Mouse (Mus musculus): ENCODE data around the gene Krt8.

Krt8 gene

DNA sequence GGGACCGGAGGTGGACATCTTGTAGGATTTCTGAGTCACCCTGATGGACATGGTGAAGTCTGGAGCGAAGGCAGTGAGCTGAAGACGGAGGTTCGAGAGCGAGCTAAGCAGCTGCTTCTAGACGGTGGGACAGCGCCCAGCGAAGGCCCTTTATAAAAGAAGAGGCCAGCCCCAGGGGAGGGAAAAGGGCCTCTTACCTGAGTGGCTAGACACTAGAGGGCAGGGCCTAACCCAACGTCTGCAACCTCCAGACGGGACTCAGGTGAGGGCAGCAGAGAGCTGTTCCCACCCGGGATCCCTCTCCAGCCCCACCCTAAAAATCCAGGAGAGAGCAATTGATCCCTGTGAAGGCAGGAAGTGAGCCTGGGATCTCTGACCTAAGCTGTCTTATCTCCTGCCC, at the start of gene Krt8:
Gene Krt8 (minus strand): TSS at position 294 of the 400 bp plus-strand sequence.
- peak; percentile 85 for DNase-seq (ENCODE audit: low spot score)

DNA sequence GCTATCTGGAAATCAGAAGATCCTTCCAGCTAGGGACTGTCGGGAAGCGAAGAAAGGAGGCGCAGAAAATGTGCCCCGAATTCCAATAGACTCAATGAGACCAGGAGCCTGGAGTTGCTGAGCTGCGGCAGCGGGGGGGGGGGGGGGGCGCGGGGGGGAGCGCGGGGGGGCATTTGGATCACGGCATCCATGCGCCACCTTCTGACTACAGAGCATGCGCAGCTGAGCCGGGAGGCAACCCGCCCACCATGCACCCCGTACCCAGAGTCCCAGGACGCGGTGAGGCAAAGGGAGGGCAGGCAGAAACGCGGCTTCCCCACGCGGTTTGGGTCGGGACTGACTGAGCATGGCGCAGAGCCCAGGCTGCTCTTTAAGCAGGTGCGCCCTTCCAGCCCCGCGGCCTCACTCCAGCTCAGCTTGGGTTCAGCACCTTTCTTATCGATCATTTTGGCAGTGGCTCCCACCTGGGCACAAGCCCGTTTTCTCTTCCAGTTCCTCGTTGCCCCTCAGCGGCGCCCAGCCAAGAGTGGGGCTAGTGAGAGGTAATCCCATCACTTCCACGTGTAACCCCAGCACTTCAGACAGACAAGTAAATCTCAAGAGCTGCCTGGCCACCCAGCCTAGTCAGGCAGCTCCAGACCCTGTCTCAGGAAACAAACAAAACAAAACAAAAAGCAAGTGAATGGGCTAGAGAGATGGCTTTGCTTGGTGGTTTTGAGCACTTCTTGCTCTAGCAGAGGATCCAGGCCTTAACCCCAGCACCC, 47.8 kb upstream of the Krt8 start:
- peak; percentile 12 for DNase-seq (ENCODE audit: low spot score)

DNA sequence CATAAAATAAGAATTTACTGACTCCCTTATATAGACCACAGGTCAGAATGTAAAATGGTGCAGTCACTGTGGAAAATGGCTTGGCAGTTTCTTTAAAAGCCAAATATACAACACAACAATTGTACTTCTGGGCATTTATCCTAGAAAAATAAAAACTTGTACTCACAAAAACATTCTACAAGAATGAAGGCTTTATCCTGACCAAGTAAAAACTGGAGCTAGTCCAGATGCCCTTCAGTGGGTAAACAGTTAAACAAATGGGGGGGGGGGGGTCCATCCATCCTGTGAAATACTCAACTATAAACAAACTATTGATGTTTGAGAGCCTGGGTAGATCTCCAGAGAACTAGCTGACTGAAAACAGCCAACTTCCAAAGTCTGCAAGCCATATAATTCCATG, 45.6 kb upstream of the Krt8 start:
- DNase-seq (ENCODE audit: low spot score) = no peak

DNA sequence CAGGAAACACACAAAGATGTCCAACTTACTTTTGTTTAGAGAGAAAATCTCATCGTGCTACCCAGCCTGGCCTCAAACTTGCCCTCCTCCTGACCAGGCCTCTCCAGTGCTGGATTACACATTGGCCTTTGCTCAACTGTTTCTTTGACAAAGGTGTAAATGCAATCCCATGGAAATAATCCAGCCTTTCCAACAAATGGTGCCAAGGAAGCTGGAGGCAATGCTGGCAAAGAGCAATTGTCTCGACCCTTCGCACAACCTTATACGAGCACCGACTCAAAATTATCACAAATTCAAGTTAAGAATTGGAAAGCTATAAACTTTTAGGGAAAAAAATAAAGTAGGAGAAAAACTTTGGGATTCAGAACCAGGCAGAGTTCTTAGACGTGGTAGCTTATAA, 43.7 kb upstream of the Krt8 start:
- DNase-seq (ENCODE audit: low spot score) = no peak

DNA sequence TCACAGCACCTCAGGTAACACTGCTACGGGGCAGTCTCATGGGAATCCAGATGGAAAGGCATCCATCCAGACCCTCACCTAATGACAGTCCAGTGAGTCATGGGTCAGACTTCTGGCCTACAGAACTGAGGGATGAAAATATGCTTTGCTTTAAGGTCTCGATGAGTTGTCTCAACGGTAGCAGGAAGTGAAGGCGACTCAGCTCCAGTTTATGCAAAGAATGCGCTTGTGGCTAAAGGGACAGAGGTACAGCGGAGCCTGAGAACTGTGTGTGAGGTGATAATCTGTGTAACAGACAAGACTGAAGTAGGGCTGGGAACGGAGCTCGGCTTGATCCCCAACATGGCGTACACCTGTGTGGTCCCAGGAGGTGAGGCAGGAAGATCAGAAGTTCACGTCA, 41.4 kb upstream of the Krt8 start:
- DNase-seq (ENCODE audit: low spot score) = no peak

DNA sequence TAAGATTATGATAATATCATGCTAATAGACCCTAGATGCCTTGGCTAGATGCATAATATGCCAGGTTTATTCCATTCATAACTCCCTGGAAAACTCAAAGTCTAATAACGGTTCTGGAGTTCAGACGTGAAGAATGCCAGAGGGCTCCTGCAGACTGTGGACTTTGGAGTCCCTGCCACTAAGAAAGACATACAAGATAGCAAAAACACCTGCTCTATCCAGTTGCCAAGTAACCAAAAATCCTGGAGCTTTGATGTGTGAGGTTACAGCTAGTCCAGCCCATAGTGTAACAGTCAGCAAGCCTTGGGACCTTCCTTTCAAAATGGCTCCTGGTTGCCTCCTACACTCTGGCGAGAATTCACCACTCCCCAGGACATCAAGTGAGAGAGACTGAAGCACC, 40.5 kb upstream of the Krt8 start:
- DNase-seq (ENCODE audit: low spot score) = no peak

DNA sequence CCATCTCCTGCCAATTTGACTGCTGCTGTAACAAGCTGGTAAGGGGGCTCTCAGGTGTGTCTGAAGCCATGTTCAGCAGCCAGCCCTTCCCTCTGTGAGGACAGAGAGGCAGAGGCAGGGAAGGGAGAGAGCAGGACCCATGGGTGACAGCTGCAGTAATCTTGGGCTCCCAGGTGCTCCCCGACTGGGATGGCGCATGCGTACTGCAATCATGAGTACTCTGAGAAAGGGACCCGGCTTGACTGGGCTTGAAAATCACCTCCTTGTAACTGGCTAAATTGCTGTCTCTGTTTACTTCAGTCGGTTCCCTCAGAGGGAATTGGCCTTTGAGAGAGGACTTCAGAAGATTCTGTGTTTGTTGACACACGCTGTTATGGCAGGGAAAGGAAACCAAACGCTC, 37.7 kb upstream of the Krt8 start:
- DNase-seq (ENCODE audit: low spot score) = no peak

DNA sequence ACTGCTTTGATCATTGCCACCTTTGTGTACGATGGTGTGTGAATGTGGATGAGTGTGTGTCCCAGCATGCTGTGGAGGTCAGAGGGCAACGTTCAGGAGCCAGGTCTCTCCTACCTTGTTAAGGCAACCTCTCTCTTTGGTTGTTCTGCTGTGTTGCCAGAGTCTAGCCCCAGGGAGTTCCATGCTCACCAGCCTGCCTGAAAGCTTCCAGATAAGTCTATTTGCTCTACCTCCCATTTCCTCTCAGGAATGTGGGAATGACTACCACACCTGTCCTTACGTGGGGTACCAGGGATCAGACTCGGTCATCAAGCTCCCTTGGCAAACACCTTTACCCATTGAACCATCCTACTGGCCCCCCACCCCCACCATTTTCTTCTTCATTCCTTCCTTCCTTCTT, 36.0 kb upstream of the Krt8 start:
- DNase-seq (ENCODE audit: low spot score) = no peak

DNA sequence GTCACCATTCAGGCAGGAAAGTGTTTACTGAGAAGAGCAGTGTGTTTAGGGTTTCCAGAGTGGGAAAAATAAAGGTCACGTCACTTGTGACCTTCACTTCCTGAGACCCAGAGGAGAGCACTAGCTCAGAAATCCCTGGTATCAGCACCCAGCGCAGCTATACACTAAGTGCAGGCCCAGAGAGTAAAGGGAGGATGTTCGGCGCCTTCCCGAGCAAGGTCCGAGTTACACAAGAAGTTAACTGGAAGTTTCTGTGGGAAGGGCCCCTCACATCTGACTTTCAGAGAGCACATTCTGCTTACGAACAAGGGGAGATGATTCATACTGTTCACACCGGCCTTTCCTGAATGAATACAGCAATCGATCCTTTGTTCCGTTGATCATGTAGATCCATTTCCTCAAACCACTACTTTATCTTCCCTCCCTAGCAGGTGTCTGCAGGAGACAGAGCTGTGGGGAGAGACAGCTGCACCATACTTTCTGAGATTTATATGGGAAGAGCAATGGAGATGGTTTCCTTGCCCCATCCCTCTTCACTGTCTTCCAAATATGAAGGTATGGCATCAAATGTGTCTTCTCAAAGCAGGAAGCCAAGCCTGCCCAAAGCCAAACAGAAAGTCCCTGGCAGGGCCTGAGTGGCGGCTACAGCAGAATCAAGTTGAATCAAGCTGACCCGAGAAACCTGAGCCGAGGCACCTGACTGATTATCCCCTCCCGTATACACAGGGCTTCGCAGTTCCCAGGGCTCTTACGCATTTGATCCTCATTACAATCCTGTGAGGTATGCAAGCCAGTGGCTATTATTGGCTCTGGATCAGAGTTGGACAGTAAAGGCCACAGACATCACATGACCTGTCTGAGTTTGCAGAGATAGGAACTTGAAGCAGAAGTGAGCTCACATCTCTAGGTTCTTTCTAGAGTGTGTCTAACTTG, 30.1 kb upstream of the Krt8 start:
- no peak for DNase-seq (ENCODE audit: low spot score)

DNA sequence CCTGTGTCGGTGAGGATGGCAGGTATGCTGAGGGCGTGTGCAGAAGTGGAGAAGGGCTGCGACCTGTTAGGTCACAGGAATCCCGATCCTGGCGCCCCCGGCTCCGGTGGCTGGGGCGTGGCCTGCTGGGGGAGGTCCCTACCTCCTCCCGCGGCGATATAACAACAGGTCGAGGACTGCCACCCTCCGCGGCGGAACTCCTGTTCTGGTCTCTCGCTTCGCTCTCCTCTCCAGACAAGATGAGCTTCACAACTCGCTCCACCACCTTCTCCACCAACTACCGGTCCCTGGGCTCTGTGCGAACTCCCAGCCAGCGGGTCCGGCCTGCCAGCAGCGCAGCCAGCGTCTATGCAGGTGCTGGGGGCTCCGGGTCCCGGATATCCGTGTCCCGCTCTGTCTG, 23.8 kb upstream of the Krt8 start, which contains the start of gene Krt18:
Gene Krt18 (plus strand): TSS at position 141 of the 400 bp plus-strand sequence.
- no peak for DNase-seq (ENCODE audit: low spot score)

DNA sequence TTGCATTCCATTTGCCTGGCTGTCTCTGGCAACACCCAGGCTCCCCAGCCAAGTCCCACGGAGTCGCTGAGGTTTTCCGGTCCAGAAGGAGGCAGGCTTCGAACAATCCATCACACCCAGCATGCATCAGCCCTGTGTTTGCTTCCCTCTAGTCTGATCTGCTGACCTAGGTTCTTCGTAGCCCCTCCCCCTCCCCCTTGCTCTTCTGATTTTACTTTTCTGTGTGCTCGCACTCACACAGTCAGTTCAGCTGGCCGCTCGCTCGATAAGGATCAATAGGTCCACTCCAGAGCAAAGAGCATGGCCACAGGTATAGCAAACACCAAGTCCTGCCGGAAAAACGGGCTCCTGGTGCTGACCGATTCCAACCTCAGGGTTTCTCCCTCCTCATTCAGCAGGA, 22.1 kb upstream of the Krt8 start:
- DNase-seq (ENCODE audit: low spot score) = no peak

DNA sequence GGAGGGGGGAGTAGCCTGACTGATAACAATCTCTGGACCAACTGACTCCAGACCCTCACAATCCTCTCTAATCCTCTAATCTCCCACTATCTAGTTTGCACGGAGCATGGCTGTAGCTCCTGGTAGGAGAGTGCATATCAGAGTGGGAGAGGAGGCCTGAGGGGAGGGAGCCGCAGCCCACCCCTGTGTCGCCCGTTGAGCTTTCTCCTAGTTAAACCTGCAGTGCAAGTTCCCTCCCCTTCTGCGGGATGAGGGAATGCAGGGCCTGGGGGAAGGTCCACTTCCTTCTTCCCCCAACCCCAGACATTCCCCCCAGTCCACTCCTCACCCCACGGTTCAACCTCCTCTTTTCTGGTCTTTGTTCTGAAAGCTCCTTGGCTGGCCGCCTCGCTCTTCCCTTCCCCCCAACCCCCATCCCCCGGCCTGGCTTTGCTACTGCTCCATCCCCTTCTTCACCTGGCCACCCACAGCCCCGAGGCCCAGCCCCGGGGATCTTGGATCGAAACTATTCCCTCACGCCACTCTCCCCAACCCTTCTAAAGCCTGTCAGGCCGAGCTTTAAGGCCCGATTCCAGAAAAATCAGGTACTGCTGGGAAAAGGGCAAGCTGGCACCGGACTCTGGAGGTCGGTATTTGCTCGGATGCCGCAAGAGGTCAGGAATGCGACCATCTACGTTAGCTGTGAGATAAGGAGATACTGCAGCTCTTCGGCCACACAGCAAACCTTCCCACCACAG, 21.0 kb upstream of the Krt8 start:
- no peak for DNase-seq (ENCODE audit: low spot score)

DNA sequence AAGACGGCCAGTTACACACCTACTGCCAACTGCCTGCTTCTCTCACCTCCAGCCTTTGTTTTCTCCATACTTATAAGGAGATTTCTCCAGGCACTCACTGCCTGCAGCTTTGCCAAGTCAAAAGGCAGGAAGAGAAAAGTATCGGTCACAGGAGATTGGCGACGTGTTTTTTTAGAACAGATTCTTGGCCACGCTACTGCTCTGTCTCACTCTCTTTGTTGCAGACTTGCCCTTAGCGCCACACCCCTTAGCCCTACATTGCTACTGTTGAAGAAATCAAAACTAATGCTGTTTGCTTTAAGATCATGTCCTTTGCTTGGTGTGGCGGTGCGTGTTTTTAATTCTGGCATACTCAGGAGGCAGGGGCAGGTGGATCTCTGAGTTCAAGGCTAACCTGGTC, 19.6 kb upstream of the Krt8 start:
- no peak for DNase-seq (ENCODE audit: low spot score)

DNA sequence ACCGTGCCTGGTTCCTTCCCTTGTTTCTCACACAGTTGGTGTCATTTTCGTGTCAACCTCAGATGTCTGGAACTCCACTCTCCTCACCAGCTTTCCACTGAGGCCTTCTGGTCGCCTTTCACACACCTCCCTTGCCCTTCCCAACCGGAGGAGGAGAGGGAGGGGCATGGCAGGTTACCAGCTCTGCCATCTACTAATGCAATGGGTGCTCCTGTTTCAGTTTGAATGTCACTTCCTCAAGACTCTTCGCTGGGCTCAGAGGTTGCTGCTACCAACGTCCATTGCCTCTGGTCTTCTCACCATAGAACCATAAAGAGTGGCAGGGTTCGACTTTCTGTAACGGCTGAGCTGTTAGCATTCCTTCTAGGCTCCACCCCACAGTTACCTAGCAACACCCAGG, 18.2 kb upstream of the Krt8 start:
- no peak for DNase-seq (ENCODE audit: low spot score)

DNA sequence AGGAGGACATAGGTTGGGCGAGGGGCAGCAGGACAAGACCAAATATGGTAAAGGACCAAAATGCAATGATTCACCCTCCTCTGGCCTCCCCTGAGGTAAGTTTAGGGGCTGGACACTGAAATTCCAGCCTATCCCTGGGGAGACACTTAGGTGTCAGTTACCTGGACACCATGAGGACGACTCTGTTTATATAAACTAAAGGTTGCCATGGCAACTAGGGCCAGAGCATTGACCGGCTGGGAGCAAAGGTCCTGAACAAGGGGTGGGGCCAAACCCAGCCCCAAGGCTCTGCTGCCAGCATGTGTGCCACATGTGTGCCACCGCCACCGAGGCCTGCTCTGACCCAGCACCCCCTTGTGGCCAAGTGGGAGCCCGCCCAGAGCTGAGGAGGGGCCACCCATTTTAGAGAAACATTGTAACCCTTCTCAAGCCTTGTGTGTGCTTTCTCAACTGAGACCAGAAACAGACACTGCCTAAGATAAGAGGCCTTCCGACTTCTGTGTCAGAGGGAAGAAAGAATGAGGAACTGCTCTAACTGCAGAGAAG, 13.7 kb upstream of the Krt8 start:
- peak; percentile 79 for DNase-seq (ENCODE audit: low spot score)

DNA sequence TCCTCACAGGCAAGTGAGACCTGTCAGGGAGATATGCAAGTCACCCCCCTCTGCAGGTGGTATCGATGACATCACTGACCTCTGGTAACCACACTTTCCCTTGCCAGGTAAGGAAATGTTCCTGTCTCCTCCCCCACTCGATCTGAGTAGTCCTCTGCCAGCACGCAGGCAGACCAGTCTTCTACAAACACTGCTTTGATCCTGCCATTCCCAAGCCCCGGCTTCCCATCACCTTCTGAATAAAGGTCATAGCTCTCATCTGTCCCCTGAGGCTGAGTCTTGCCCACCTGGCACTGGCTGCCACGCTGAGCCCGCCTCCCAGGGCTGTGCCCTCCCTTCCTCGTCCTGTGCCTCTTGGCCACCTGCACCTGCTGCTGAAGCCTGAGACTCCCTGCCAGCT, 12.5 kb upstream of the Krt8 start:
- DNase-seq (ENCODE audit: low spot score) = peak; percentile 77

DNA sequence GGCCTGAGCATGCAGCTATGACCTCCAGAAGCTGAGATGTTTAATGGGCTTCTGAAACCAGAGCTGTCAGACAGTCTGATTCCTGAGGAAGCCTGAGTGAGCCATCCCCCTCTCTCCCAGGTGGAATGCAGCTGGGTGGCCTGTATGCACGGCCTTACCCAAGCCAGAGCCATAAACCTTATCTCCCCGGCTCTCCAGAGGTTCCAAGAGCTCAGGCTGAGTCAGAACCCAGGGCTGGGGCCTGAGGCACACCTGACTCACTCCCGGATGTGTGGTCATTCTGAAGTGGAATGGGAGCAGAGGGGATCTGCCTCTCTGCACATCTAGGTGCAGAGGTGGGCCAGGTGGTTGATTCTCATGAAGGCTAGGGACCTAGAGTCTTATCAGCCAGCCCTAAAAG, 11.8 kb upstream of the Krt8 start:
- no peak for DNase-seq (ENCODE audit: low spot score)

DNA sequence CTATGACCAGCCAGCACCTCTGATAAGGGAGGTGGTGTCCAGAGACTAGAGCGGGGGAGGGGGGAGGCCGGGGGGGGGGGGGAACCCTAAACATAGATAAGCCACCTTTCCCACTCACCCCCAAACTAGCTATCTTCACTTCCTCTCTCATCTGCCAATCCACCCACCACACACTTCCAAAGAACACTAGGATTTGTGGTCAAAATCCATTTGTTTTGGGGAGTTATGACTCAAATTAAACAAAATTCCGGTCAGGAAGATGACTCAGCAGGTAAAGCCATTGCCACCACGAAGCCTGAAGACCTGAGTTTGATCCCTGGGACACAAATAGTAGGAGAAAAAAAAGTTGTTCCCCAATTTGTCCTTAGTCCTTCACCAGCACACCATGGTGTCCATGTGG, 10.6 kb upstream of the Krt8 start:
- no peak for DNase-seq (ENCODE audit: low spot score)

DNA sequence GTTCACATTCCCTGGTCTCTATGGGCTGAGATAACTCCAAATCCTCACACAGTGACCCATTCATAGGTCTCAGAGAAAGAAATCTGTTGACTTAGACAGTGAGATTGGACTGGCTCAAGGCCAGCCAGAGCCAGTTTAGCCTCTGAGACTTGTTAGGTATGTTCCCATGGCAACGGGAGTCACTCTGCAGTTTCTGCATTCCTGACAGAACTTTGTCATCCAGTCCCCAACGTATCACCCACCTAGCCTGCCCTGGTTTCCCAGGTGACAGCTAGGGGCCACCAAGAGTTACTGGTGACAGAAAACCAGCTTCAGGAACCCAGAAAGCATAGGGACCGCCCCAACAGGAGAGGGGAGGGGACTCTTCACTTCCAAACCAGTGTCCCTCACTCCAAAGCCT, 9.4 kb upstream of the Krt8 start:
- DNase-seq (ENCODE audit: low spot score) = no peak

DNA sequence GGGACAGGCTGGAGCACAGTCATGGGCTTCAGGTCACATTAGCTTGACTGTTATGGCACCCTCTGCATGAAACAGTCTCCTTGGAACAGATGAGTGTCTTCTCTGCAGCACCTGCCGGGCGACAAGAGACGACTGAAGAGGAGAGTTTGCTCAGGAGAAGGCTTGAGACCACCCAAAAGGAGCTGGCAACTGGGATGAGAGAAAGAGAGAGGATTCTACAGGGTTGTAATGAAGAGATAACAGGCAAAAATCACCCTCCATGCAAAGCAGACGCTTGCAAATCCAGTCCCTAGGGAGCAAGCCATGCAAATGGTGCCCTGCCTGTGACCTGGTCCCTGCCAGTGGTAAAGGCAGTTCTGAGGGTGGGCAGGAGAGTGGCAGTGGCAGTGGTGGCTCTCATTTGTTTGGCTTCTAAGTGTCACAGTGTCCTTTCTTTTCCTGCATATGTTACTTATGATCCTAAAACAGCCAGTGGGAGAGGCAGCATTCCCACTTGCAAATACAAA, 8.0 kb upstream of the Krt8 start:
- DNase-seq (ENCODE audit: low spot score) = no peak

DNA sequence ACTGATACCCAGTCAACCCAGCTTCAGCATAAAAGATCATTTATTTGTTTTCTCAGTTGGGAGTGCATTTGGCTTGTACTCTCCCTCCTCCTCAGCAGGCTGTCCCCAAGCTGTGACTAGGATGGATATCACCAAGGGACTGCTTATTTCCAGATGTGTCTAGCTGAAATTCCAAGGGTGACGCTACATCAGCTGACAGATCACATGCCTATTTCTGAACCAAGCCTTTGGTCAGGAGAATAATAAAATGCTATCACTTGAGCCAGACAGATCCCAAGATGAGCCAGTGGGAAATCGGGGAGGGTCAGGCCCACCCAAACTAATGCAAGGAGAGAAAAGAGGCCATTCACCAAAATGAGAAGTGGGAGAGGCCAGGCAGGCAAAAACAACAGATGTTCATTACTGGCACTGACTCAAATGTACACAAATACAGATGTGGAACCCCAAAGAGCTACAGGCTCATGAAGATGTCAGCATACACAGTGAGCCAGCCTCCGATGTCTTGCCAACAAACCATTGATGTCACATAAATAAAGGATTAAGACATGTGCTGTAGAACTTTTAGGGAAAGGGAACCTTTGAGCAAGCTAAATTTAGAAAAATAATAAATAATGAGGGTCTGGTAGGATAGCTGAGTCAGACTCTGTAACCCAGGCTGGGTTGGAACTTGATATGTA, 6.4 kb upstream of the Krt8 start:
- no peak for DNase-seq (ENCODE audit: low spot score)

Data from lung, postnatal 25 days (tissue).